Mouse (Mus musculus) C2C12 (cell line): Measurements from ENCODE around the gene Lmntd1.

Experiments
- CTCF ChIP-seq: IDR thresholded peaks from one replicate; pipeline ENCODE4 v1.5.1; 2011; ENCODE audit not compliant: control insufficient read depth, insufficient read depth, insufficient read length
- MAX ChIP-seq: IDR thresholded peaks from one replicate; pipeline ENCODE4 v1.6.1; 2011; ENCODE audit warnings: mild to moderate bottlenecking, control low read depth
- MYOD1 ChIP-seq: IDR thresholded peaks from one replicate; pipeline ENCODE4 v1.6.1; 2011; ENCODE audit warnings: low read depth; ENCODE audit not compliant: control insufficient read depth, insufficient read length
- USF1 ChIP-seq: IDR thresholded peaks from one replicate; pipeline ENCODE4 v1.6.1; 2011; ENCODE audit warnings: low read depth, mild to moderate bottlenecking, control low read depth, moderate library complexity

- TF ChIP-seq CTCF (no peak), USF1 (no peak), MYOD1 (no peak), MAX (no peak)
Observed at GRCm38 (mm10) chr6:145445811-145446500, 168.2 kb downstream of the Lmntd1 start.
